15 mouse cellular contexts compared by ENCODE assay signal in genomic region chr2:165860962-165861682, GRCm38 (mm10). TPM values are rescaled to one million over a fixed set of nuclear protein-coding genes. Genes with fewer than 3 reads are reported as not detected.
DNase-seq lines count a peak whose midpoint lies in the region; ATAC-seq and TF ChIP-seq lines count a peak whose summit lies in the region.
"Had no signal": no experiment of that assay in that cellular context is flagged by ENCODE, and none has a peak within 500 bp of the region (broad histone marks: within the 10 kb centered on the region; RNA-seq: fewer than 3 reads in every experiment).

No protein-coding gene starts in this region.

- H3K9ac ChIP-seq in hindbrain, embryonic 16.5 days (ENCODE audit: low read depth, low read length) = no peak overlapping the region
- H3K9ac ChIP-seq in hindbrain, embryonic 15.5 days = no peak overlapping the region
- H3K9ac ChIP-seq: lung, embryonic 15.5 days; stomach, embryonic 15.5 days had no signal

- WGBS in hindbrain, embryonic 10.5 days = 95% methylated on average over 20 of the region's 20 CpGs
- 92% methylated on average over 20 of the region's 20 CpGs for WGBS in hindbrain, embryonic 16.5 days
- WGBS in hindbrain, embryonic 15.5 days = 87% methylated on average over 20 of the region's 20 CpGs

- H3K9me3 ChIP-seq in hindbrain, embryonic 10.5 days = no peaks in the 10 kb centered on the region
- no peaks in the 10 kb centered on the region for H3K9me3 ChIP-seq in hindbrain, embryonic 16.5 days (ENCODE audit: control insufficient read depth, low read length)
- no peaks in the 10 kb centered on the region for H3K9me3 ChIP-seq in hindbrain, embryonic 15.5 days
- H3K9me3 ChIP-seq: lung, embryonic 15.5 days; stomach, embryonic 15.5 days had no signal

- H3K4me3 ChIP-seq in hindbrain, embryonic 10.5 days = no peak overlapping the region
- no peak overlapping the region for H3K4me3 ChIP-seq in hindbrain, embryonic 16.5 days (ENCODE audit: low read length)
- H3K4me3 ChIP-seq in testis, adult 2 months (ENCODE audit: control insufficient read depth, low read depth, low read length) = peak overlapping the region; percentile 57
- no peak overlapping the region for H3K4me3 ChIP-seq in hindbrain, embryonic 15.5 days
- H3K4me3 ChIP-seq: lung, embryonic 15.5 days; stomach, embryonic 15.5 days had no signal

- no peak for TF ChIP-seq CTCF in testis, adult 2 months (IDR thresholded peaks at IDR 0.05; ENCODE audit: control insufficient read depth, insufficient read depth, insufficient replicate concordance, low read depth, low read length)

- H3K36me3 ChIP-seq in hindbrain, embryonic 10.5 days = peaks cover 47% of the 10 kb centered on the region
- H3K36me3 ChIP-seq in hindbrain, embryonic 16.5 days (ENCODE audit: control insufficient read depth, insufficient read depth, low read length) = no peaks in the 10 kb centered on the region
- H3K36me3 ChIP-seq in testis, adult 2 months (ENCODE audit: control insufficient read depth, insufficient read depth, low read length) = no peaks in the 10 kb centered on the region
- H3K36me3 ChIP-seq in hindbrain, embryonic 15.5 days = no peaks in the 10 kb centered on the region
- H3K36me3 ChIP-seq: lung, embryonic 15.5 days had no signal

- H3K4me2 ChIP-seq in hindbrain, embryonic 16.5 days (ENCODE audit: low read length) = no peak overlapping the region
- no peak overlapping the region for H3K4me2 ChIP-seq in hindbrain, embryonic 15.5 days
- H3K4me2 ChIP-seq: liver, embryonic 11.5 days; lung, embryonic 15.5 days; stomach, embryonic 15.5 days had no signal

- peak overlapping the region; percentile 62; the same call in 1 of the 2 replicates for H3K27ac ChIP-seq in hindbrain, embryonic 10.5 days
- no peak overlapping the region for H3K27ac ChIP-seq in hindbrain, embryonic 16.5 days (ENCODE audit: low read depth, low read length)
- H3K27ac ChIP-seq in testis, adult 2 months (ENCODE audit: control insufficient read depth, insufficient read depth, low read depth, low read length) = no peak overlapping the region; the same call in 1 of the 2 replicates
- no peak overlapping the region for H3K27ac ChIP-seq in hindbrain, embryonic 15.5 days (replicated peaks)

- TF ChIP-seq POLR2A in testis, adult 2 months (IDR thresholded peaks at IDR 0.05; ENCODE audit: control insufficient read depth, low read depth, low read length) = no peak

- H3K4me1 ChIP-seq in hindbrain, embryonic 10.5 days (replicated peaks) = peaks cover 81% of the 10 kb centered on the region
- peaks cover 51% of the 10 kb centered on the region for H3K4me1 ChIP-seq in hindbrain, embryonic 16.5 days (ENCODE audit: control insufficient read depth, insufficient read depth, low read depth, low read length)
- H3K4me1 ChIP-seq in testis, adult 2 months (ENCODE audit: control insufficient read depth, insufficient read depth, low read length) = peaks cover 6% of the 10 kb centered on the region
- H3K4me1 ChIP-seq in hindbrain, embryonic 15.5 days (replicated peaks) = peaks cover 72% of the 10 kb centered on the region

- ATAC-seq in hindbrain, embryonic 16.5 days = no peak
- 0 out of 2 replicates have a peak, but pooled peaks have one; percentile 5 for ATAC-seq in hindbrain, embryonic 15.5 days (ENCODE audit: low FRiP score, low read depth)
- ATAC-seq: activated CD4-positive, CD25-positive, alpha-beta regulatory T cell, adult 4 months had no signal

- H3K27me3 ChIP-seq in hindbrain, embryonic 10.5 days (ENCODE audit: insufficient read depth, poor library complexity, severe bottlenecking) = no peaks in the 10 kb centered on the region
- H3K27me3 ChIP-seq in hindbrain, embryonic 16.5 days (replicated peaks; ENCODE audit: control insufficient read depth, insufficient read depth, low read length) = no peaks in the 10 kb centered on the region
- no peaks in the 10 kb centered on the region for H3K27me3 ChIP-seq in testis, adult 2 months (ENCODE audit: control insufficient read depth, insufficient read depth, low read length)
- H3K27me3 ChIP-seq in hindbrain, embryonic 15.5 days = no peaks in the 10 kb centered on the region
- H3K27me3 ChIP-seq: lung, embryonic 15.5 days; stomach, embryonic 15.5 days had no signal

- no peak for DNase-seq in hindbrain, embryonic 10.5 days (ENCODE audit: low spot score)
- no peak for DNase-seq in testis, postnatal 14 days (ENCODE audit: low spot score)
- no peak for DNase-seq in right cerebral cortex, postnatal 14 days
- no peak for DNase-seq in adrenal gland, postnatal 36 days
- no peak for DNase-seq in cerebellum, postnatal 14 days
- DNase-seq: cerebellum, adult 11 months; heart, postnatal 36 days; kidney, adult 11 months had no signal

RNA-seq across cellular contexts. Expression of gene Zmynd8, which starts 37.7 kb away (rescaled TPM):
- 60.0 and 65.2 TPM in 2 replicates for polyA plus RNA-seq in hindbrain, embryonic 10.5 days (2016; fragmentation: Nextera tagmentation; extraction: Ambion mirVana)
- polyA plus RNA-seq in hindbrain, embryonic 16.5 days (2015; fragmentation: Nextera tagmentation; extraction: Ambion mirVana) = 64.3 and 66.4 TPM in 2 replicates
- polyA plus RNA-seq in testis, adult 2 months (2012; rRNA removed) = 3.0 and 4.2 TPM in 2 replicates
- polyA plus RNA-seq in hindbrain, embryonic 15.5 days (2015; fragmentation: Nextera tagmentation; extraction: Ambion mirVana) = 71.8 and 79.2 TPM in 2 replicates
- 10 to 100 TPM; 47.9 to 53.4 TPM for total RNA-seq in adrenal gland, postnatal 36 days (2021)

Comparison
In these comparisons a context has a peak if more than half of its experiments do, and no peak if none do; other contexts are left out.
1. RNA of gene Zmynd8, which starts 37.7 kb away (polyA plus RNA-seq): 71.8 to 79.2 TPM in hindbrain, embryonic 15.5 days, 64.3 to 66.4 TPM in hindbrain, embryonic 16.5 days and 60.0 to 65.2 TPM in hindbrain, embryonic 10.5 days; 3.0 to 4.2 TPM in testis, adult 2 months; every median in the first group is over 10 times any median in the second.